Mouse (Mus musculus) cortical plate, adult 2 months (tissue): ENCODE measurements around the gene Zfp865.

Source experiments
- CTCF ChIP-seq: fragments of 200-500 bp; IDR thresholded peaks from 2 replicates; pipeline ENCODE4 v1.5.1; 2011; ENCODE audit warnings: mild to moderate bottlenecking, control low read depth, low read length; ENCODE audit not compliant: insufficient read depth; ENCODE audit errors: extremely low read depth
- POLR2A ChIP-seq: fragments of 200-500 bp; IDR thresholded peaks from 2 replicates; pipeline ENCODE4 v1.6.1; 2011; ENCODE audit warnings: mild to moderate bottlenecking, low read length, control low read depth; ENCODE audit not compliant: insufficient read depth; ENCODE audit errors: extremely low read depth

DNA sequence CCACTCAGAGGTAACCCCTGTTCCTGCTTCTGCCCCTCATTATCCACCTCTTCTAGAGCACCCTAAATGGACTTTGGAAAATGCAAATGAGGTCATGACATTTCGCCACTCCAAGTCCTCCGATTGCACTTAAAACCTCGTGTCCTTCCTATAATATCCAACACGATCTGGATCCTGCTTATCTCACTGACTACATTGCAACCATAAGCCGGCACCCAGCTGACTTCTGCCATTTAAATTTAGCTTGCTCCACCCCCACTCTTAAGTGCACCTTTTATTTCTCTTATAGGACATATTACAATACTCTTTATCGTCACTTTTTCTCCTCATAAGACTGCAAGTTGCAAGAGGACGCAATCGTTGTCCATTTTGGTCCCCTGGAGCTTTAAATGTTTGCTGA is 17.3 kb downstream of the Zfp865 start:
- TF ChIP-seq CTCF (no peak), POLR2A (no peak)
